Mouse (Mus musculus) small intestine, adult 2 months (tissue): ENCODE results near the gene Dot1l.

Experiments
- CTCF ChIP-seq: fragments of 200-500 bp; IDR thresholded peaks from 2 replicates; pipeline ENCODE4 v1.5.1; 2012; ENCODE audit warnings: low read depth, mild to moderate bottlenecking, control low read depth, inconsistent platforms, low read length, moderate library complexity, mixed read lengths; ENCODE audit not compliant: insufficient replicate concordance, insufficient read length; ENCODE audit errors: extremely low read depth
- POLR2A ChIP-seq: fragments of 200-500 bp; IDR thresholded peaks from 2 replicates; pipeline ENCODE4 v1.6.1; 2012; ENCODE audit warnings: low read depth, mild to moderate bottlenecking, control low read depth, inconsistent platforms, low read length, moderate library complexity

- no peak for TF ChIP-seq CTCF
- TF ChIP-seq POLR2A = no peak; the same call in 1 of the 2 replicates
Observed at GRCm38 (mm10) chr10:80742180-80742978, 12.6 kb upstream of the Dot1l start, which contains the start of gene Ap3d1.
